Mouse (Mus musculus) brain, embryonic 14.5 days (tissue): ENCODE measurements around the gene Bcas3. TPM values are rescaled to one million over a fixed set of nuclear protein-coding genes. Genes with fewer than 3 reads are reported as not detected.

ENCODE experiments used
- DNase-seq: peaks from one replicate; pipeline ENCODE4 v3.0.0-alpha.2; 2011; ENCODE audit warnings: low read depth
- CTCF ChIP-seq: fragments of 200-500 bp; IDR thresholded peaks from 2 replicates; pipeline ENCODE4 v1.5.1; 2012; ENCODE audit warnings: inconsistent platforms, mild to moderate bottlenecking, moderate library complexity, borderline replicate concordance; ENCODE audit not compliant: insufficient read depth, insufficient read length; ENCODE audit errors: extremely low read depth
- POLR2A ChIP-seq: fragments of 200-500 bp; IDR thresholded peaks from 2 replicates; pipeline ENCODE4 v1.6.1; 2012; ENCODE audit warnings: mild to moderate bottlenecking, inconsistent platforms, borderline replicate concordance; ENCODE audit not compliant: poor library complexity, insufficient read depth, insufficient read length, severe bottlenecking; ENCODE audit errors: extremely low read depth
- polyA plus RNA-seq: library from polyadenylated mRNA; depleted of rRNA; stranded (reverse); fragments of >200 nt; gene quantifications from 2 replicates; pipeline ENCODE4 v1.2.3, GENCODE M21; 2012

Gene Bcas3
- polyA plus RNA-seq, 1 experiment = 26.2 TPM

- no peak for TF ChIP-seq CTCF
- no peak for TF ChIP-seq POLR2A
- DNase-seq = no peak
These were observed 344.5 kb downstream of the Bcas3 start for GRCm38 (mm10) chr11:85697468-85697867.

- no peak for TF ChIP-seq POLR2A
- no peak for TF ChIP-seq CTCF
- DNase-seq = no peak
These were observed 345.3 kb downstream of the Bcas3 start for GRCm38 (mm10) chr11:85698242-85698641.

GRCm38 (mm10) chr11:85704062-85704748 is 351.2 kb downstream of the Bcas3 start:
- no peak for TF ChIP-seq CTCF
- TF ChIP-seq POLR2A = no peak
- DNase-seq = no peak

GRCm38 (mm10) chr11:85706630-85707029 is 353.7 kb downstream of the Bcas3 start:
- no peak for DNase-seq
- TF ChIP-seq POLR2A = no peak
- TF ChIP-seq CTCF = 0 out of 2 replicates have a peak, but pooled peaks have one; percentile 12

- no peak for DNase-seq
- TF ChIP-seq CTCF (no peak), POLR2A (no peak)
These were observed 354.5 kb downstream of the Bcas3 start for GRCm38 (mm10) chr11:85707496-85707895.

GRCm38 (mm10) chr11:85709147-85709546 is 356.2 kb downstream of the Bcas3 start:
- TF ChIP-seq POLR2A (no peak), CTCF (no peak)
- DNase-seq = no peak

GRCm38 (mm10) chr11:85710155-85710554 is 357.2 kb downstream of the Bcas3 start:
- no peak for DNase-seq
- no peak for TF ChIP-seq CTCF
- TF ChIP-seq POLR2A = no peak

- TF ChIP-seq CTCF = no peak
- no peak for TF ChIP-seq POLR2A
- no peak for DNase-seq
These were observed 359.2 kb downstream of the Bcas3 start for GRCm38 (mm10) chr11:85712026-85712804.

- peak; percentile 62 for DNase-seq
- TF ChIP-seq POLR2A = no peak
- TF ChIP-seq CTCF = no peak
These were observed 360.2 kb downstream of the Bcas3 start for GRCm38 (mm10) chr11:85712860-85713813.

GRCm38 (mm10) chr11:85713814-85714208 is 360.8 kb downstream of the Bcas3 start:
- TF ChIP-seq POLR2A (no peak), CTCF (no peak)
- no peak for DNase-seq
